In the genomic region with DNA sequence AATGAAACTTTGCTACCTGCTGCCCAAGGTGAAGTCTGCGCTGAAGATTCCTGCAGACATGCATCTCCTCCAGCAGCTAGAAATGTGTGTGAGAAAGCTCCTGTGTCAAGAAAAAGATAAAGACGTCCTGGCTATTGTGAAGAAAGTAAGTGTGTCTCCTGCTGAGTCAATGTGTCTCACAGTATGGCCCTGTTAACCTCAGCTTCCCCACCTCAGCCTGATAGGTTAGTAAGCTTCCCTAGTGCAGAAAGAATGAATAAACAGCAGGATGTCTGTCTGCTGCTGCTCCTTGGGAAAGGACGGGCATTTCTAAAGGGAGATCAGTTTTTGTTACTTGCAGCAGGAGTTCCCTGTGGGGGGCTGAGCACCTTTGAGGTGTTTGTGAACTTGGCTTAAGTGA, we compare ENCODE assay signal across 33 mouse cellular contexts. TPM values are rescaled to one million over a fixed set of nuclear protein-coding genes. Genes with fewer than 3 reads are reported as not detected.
"Had no signal": no experiment of that assay in that cellular context is flagged by ENCODE, and none has a peak within 500 bp of the region (broad histone marks: within the 10 kb centered on the region; RNA-seq: fewer than 3 reads in every experiment).

No protein-coding gene starts in this region.

- H3K4me3 ChIP-seq: gastrocnemius, adult 2 months; heart, embryonic 13.5 days; heart, embryonic 15.5 days; hindbrain, embryonic 10.5 days; hindbrain, embryonic 12.5 days; intestine, embryonic 15.5 days; layer of hippocampus, adult 2 months; left cerebral cortex, adult 2 months; limb, embryonic 13.5 days; limb, embryonic 15.5 days; liver, embryonic 12.5 days had no signal

- H3K36me3 ChIP-seq: heart, embryonic 13.5 days; heart, embryonic 15.5 days; hindbrain, embryonic 10.5 days; hindbrain, embryonic 12.5 days; intestine, embryonic 15.5 days; limb, embryonic 13.5 days; limb, embryonic 15.5 days; liver, embryonic 12.5 days had no signal

- H3K9ac ChIP-seq: heart, embryonic 13.5 days; heart, embryonic 15.5 days; hindbrain, embryonic 12.5 days; hindbrain, embryonic 14.5 days; intestine, embryonic 15.5 days; limb, embryonic 13.5 days; limb, embryonic 15.5 days; liver, embryonic 12.5 days; liver, embryonic 14.5 days had no signal

- H3K4me1 ChIP-seq: heart, embryonic 15.5 days; hindbrain, embryonic 10.5 days; hindbrain, embryonic 12.5 days; intestine, embryonic 15.5 days; limb, embryonic 13.5 days; limb, embryonic 15.5 days; liver, embryonic 12.5 days had no signal

- H3K9me3 ChIP-seq: heart, embryonic 13.5 days; heart, embryonic 15.5 days; hindbrain, embryonic 10.5 days; hindbrain, embryonic 12.5 days; intestine, embryonic 15.5 days; limb, embryonic 13.5 days; limb, embryonic 15.5 days; liver, embryonic 12.5 days had no signal

- H3K27ac ChIP-seq: gastrocnemius, adult 2 months; heart, embryonic 13.5 days; heart, embryonic 15.5 days; hindbrain, embryonic 10.5 days; hindbrain, embryonic 12.5 days; hindbrain, embryonic 14.5 days; intestine, embryonic 15.5 days; layer of hippocampus, adult 2 months; left cerebral cortex, adult 2 months; limb, embryonic 13.5 days; limb, embryonic 15.5 days; liver, embryonic 12.5 days; liver, embryonic 14.5 days had no signal

- H3K27me3 ChIP-seq: heart, embryonic 13.5 days; heart, embryonic 15.5 days; hindbrain, embryonic 12.5 days; intestine, embryonic 15.5 days; limb, embryonic 13.5 days; limb, embryonic 15.5 days; liver, embryonic 12.5 days had no signal

- ATAC-seq: hindbrain, embryonic 16.5 days; inflammation-experienced regulatory T-cells, adult 6 months; intestine, embryonic 15.5 days; intestine, postnatal 0 days; liver, embryonic 12.5 days had no signal

- H3K4me2 ChIP-seq: heart, embryonic 13.5 days; heart, embryonic 15.5 days; hindbrain, embryonic 12.5 days; hindbrain, embryonic 14.5 days; intestine, embryonic 15.5 days; limb, embryonic 13.5 days; limb, embryonic 15.5 days; liver, embryonic 12.5 days had no signal

- DNase-seq: gastrocnemius, adult 2 months; gastrocnemius, postnatal 10 days; gastrocnemius, postnatal 25 days; heart, adult 18-20 months; heart, postnatal 14 days; heart, postnatal 36 days; kidney, adult 18-20 months; kidney, adult 8-10 months; kidney, postnatal 10 days; kidney, postnatal 25 days; kidney, postnatal 4 days had no signal

RNA-seq across cellular contexts. Expression of gene Serpina10, which starts 30.9 kb away (rescaled TPM):
- total RNA-seq: gastrocnemius, adult 2 months; gastrocnemius, postnatal 10 days; gastrocnemius, postnatal 25 days; granulocyte monocyte progenitor cell, adult 5-6 weeks; heart, postnatal 14 days; heart, postnatal 36 days; layer of hippocampus, postnatal 25 days; left cerebral cortex, adult 2 months; left cerebral cortex, postnatal 14 days; left cerebral cortex, postnatal 36 days had no signal
- polyA plus RNA-seq: heart, embryonic 15.5 days; heart, postnatal 0 days; hindbrain, embryonic 10.5 days; hindbrain, embryonic 12.5 days; inflammation-experienced regulatory T-cells, adult 6 months; kidney, embryonic 14.5 days; limb, embryonic 13.5 days had no signal

RNA-seq across cellular contexts. Expression of gene Serpina6, which starts 56.6 kb away (rescaled TPM):
- total RNA-seq: gastrocnemius, adult 2 months; gastrocnemius, postnatal 25 days; gastrocnemius, postnatal 4 days; granulocyte monocyte progenitor cell, adult 5-6 weeks; heart, adult 18-20 months; heart, postnatal 14 days; heart, postnatal 36 days; layer of hippocampus, adult 2 months; layer of hippocampus, postnatal 25 days; left cerebral cortex, adult 2 months; left cerebral cortex, postnatal 14 days; left cerebral cortex, postnatal 36 days had no signal
- polyA plus RNA-seq: heart, postnatal 0 days; hindbrain, embryonic 10.5 days; hindbrain, embryonic 12.5 days; hindbrain, embryonic 14.5 days; hindbrain, embryonic 16.5 days; inflammation-experienced regulatory T-cells, adult 6 months; intestine, postnatal 0 days had no signal
